Mouse (Mus musculus) embryonic facial prominence, embryonic 14.5 days (tissue): ENCODE data around the gene Hoxb9. TPM values are rescaled to one million over a fixed set of nuclear protein-coding genes. Genes with fewer than 3 reads are reported as not detected.

Experiments used
- ATAC-seq: fragments of 200-750 bp; cut with Nextera tagmentation; 2 replicates; pipeline ENCODE4 v1.8.0; 2017; ENCODE audit warnings: low read depth, moderate number of reproducible peaks, moderate TSS enrichment
- DNase-seq: peaks from one replicate; pipeline ENCODE4 v3.0.0-alpha.2; 2015; ENCODE audit warnings: low spot score
- H3K27ac ChIP-seq: fragments of 300-500 bp; sonication (generic); replicated peaks from 2 replicates; pipeline ENCODE4 v1.5.1; 2014; ENCODE audit warnings: low read depth, mild to moderate bottlenecking, low read length, moderate library complexity
- H3K27me3 ChIP-seq: fragments of 300-500 bp; sonication (generic); replicated peaks from 2 replicates; pipeline ENCODE4 v1.6.1; 2014; ENCODE audit warnings: low read length; ENCODE audit not compliant: control insufficient read depth, insufficient read depth
- H3K36me3 ChIP-seq: fragments of 300-500 bp; sonication (generic); 2 replicates; pipeline ENCODE4 v1.6.1; 2014; ENCODE audit warnings: low read length, mixed read lengths; ENCODE audit not compliant: control insufficient read depth, insufficient read depth
- H3K4me1 ChIP-seq: fragments of 300-500 bp; sonication (generic); 2 replicates; pipeline ENCODE4 v1.6.1; 2014; ENCODE audit warnings: antibody characterized with exemption, low read length; ENCODE audit not compliant: control insufficient read depth, insufficient read depth
- H3K4me2 ChIP-seq: fragments of 300-500 bp; sonication (generic); 2 replicates; pipeline ENCODE4 v1.6.1; 2014; ENCODE audit warnings: low read depth, mild to moderate bottlenecking, low read length, moderate library complexity, mixed read lengths
- H3K4me3 ChIP-seq: fragments of 300-500 bp; sonication (generic); 2 replicates; pipeline ENCODE4 v1.5.1; 2014; ENCODE audit warnings: low read depth, mild to moderate bottlenecking, low read length
- H3K9ac ChIP-seq: fragments of 300-500 bp; sonication (generic); 2 replicates; pipeline ENCODE4 v1.6.1; 2014; ENCODE audit warnings: low read depth, mild to moderate bottlenecking, low read length, moderate library complexity, mixed read lengths
- H3K9me3 ChIP-seq: fragments of 300-500 bp; sonication (generic); 2 replicates; pipeline ENCODE4 v1.6.1; 2016; ENCODE audit warnings: low read length; ENCODE audit not compliant: control insufficient read depth
- WGBS: fragments of 180-500 bp; shearing (Covaris S2); extraction: QIAGEN DNeasy Blood & Tissue Kit; methylation state at CpG from one replicate; pipeline ENCODE4 v1.1.7; 2014; 5-methylcytosine and 5-hydroxymethylcytosine counted together
- polyA plus RNA-seq: library from polyadenylated mRNA; unstranded; fragments of >200 nt; fragmentation: Nextera tagmentation; extraction: Ambion mirVana; gene quantifications from 2 replicates; pipeline ENCODE4 v1.2.1, GENCODE M21; 2014

The Hoxb9 gene
- polyA plus RNA-seq, 1 experiment from 2014 or later, result 0.10 TPM

DNA sequence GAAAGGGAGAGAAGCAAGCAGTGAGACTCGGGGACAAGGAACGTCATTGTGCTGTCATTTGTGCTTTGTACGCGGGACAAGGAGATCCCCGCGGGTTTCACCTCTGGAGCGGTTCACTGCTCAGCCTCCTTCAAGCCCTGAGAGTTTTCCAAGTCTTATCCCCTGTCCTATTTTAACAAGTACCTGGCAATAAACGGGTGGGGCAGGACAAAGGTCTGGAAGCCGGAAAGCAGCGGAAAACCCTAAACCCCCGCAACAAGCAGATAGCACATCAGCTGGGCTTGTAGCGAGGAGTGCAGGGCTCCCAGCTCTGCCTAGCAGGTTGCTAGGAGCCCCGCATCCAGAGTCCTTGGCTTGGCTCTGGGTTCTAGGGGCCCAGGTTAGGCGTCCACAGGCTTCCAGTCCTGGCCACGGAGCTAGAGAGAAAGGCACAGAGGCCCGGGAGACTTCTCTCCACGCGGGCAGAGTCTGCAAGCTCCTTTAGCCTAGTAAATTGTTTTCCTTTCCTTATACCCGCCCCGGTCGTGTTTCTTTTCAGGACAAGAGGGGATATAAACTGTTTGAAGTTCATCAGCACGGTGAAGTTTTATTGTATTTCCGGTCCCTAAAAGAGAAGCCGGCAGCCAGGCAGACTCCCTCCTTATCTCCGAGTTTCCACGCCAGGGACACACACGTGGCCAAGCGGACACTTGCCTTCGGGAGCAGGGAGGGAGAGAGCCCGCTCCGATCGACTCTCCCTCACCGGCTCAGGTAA, 7.4 kb upstream of the Hoxb9 start:
- Histone ChIP-seq H3K27me3 (peaks cover 99% of the 10 kb centered on the region), H3K4me1 (no peaks in the 10 kb centered on the region), H3K36me3 (no peaks in the 10 kb centered on the region), H3K9ac (no peak overlapping the region), H3K27ac (no peak overlapping the region), H3K4me2 (no peak overlapping the region), H3K9me3 (no peaks in the 10 kb centered on the region), H3K4me3 (no peak overlapping the region)
- ATAC-seq (no peak), DNase-seq (no peak)
- WGBS, result 1% methylated on average over 33 of the region's 33 CpGs

DNA sequence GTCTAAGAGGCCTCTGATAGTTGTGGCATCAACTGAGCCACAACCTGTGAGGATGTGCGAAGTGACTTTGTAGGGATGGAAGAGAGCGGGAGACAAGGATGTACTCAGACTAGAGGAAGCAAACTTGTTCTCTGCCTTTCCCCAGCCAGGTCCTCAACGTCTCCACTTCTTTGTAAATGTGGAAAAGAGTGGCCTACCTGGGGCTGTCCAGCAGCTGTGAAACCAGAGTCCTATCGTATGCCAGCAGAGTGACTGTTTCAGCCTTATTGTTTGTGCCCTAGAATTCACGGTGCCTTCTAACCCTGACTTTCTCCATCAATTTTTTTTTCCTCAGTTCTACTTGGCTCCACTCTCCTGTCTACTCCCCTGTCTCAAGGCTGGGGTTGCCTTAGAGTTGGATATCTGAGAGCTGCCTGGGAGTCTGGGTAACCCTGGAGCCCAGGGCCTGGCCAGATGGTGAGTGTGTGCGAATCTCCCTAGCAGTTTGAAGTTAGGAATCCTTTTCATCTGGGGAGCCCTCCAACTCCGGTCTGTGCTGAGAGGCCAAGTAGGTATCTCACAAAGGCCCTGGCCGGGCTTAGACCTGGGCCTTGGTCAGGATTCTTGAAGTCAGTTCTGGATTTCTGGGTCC, 6.8 kb upstream of the Hoxb9 start:
- DNase-seq, result no peak
- no peak overlapping the region for H3K4me3 ChIP-seq
- WGBS, result 3% methylated on average over 8 of the region's 8 CpGs

DNA sequence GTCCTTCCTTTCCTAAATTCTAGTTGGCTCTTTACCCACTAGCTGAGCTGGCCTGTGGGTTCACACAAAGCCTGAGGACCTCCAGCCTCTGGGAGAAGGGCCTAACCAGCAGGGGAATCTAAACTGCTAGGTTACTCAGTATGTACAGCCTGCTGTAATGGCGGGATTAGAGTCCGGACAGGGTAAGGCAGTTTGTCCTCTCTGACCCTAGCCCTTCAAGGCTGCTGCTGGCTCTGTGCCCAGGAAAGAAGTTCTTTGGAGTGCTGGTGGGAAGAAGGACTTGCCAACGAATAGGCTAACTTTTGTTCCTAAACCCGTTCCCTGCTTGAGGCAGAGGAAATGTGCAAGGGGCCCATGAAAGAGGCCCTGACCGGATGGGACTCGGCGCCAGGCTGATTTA, 5.3 kb upstream of the Hoxb9 start:
- WGBS, result 0% methylated on average over 7 of the region's 7 CpGs

More for the DNA sequence above, 6.8 kb upstream of the Hoxb9 start:
- Histone ChIP-seq H3K27ac (no peak overlapping the region), H3K4me1 (no peaks in the 10 kb centered on the region), H3K9ac (no peak overlapping the region), H3K4me2 (no peak overlapping the region), H3K27me3 (peaks cover 99% of the 10 kb centered on the region), H3K9me3 (no peaks in the 10 kb centered on the region), H3K36me3 (no peaks in the 10 kb centered on the region)
- ATAC-seq, result no peak

DNA sequence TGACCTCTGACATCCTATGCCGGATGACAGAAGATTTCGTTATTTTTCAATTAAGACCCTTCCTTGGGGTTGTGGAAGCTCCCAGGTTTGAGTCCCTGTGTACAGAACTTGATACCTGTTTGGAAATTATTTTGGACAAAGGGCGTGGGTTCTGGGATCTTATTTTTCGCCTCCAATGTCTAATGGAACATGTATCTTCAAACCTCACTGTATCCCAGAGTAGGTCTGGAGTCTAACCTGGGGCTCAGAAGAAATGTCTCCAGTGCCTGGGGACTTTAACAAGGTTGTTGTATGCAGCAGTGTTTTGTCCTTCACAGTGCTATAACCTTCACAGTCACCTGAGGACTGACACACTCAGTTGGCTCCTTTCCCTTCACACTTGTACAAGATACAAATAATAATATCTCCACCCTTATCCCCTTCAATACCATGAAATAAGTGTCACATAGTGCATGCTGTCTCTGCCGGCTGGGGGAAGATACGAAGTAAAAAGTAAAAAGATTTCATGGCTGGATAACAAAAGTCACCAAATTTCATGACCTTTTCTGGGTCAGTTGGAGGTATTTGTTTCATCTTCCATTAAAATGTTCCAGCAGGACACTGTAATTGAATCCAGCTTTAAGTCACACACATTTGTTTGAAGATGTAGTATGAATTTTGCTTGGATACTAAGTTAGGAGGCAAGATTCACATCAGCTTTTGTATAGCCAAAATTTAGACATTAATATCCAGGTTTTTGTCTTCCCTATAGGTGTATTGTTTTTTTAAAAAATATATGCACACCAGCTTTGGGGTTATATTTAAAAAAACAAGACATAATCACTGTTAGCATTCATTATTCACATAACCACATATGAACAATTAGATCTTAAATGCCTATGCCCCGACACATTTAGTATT, 4.0 kb upstream of the Hoxb9 start:
- Histone ChIP-seq H3K4me2 (no peak overlapping the region), H3K36me3 (no peaks in the 10 kb centered on the region), H3K27ac (no peak overlapping the region), H3K4me1 (no peaks in the 10 kb centered on the region), H3K9ac (no peak overlapping the region), H3K4me3 (no peak overlapping the region), H3K9me3 (no peaks in the 10 kb centered on the region), H3K27me3 (peaks cover 99% of the 10 kb centered on the region)
- WGBS, result 12% methylated on average over 7 of the region's 7 CpGs
- no peak for DNase-seq
- ATAC-seq, result no peak

More for the DNA sequence above, 5.3 kb upstream of the Hoxb9 start:
- H3K4me3 ChIP-seq, result no peak overlapping the region
- DNase-seq, result peak; percentile 13
- no peak for ATAC-seq
- no peak overlapping the region for H3K27ac ChIP-seq
- H3K27me3 ChIP-seq, result peaks cover 99% of the 10 kb centered on the region
- no peak overlapping the region for H3K9ac ChIP-seq
- H3K36me3 ChIP-seq, result no peaks in the 10 kb centered on the region
- H3K9me3 ChIP-seq, result no peaks in the 10 kb centered on the region
- H3K4me1 ChIP-seq, result no peaks in the 10 kb centered on the region
- H3K4me2 ChIP-seq, result no peak overlapping the region

DNA sequence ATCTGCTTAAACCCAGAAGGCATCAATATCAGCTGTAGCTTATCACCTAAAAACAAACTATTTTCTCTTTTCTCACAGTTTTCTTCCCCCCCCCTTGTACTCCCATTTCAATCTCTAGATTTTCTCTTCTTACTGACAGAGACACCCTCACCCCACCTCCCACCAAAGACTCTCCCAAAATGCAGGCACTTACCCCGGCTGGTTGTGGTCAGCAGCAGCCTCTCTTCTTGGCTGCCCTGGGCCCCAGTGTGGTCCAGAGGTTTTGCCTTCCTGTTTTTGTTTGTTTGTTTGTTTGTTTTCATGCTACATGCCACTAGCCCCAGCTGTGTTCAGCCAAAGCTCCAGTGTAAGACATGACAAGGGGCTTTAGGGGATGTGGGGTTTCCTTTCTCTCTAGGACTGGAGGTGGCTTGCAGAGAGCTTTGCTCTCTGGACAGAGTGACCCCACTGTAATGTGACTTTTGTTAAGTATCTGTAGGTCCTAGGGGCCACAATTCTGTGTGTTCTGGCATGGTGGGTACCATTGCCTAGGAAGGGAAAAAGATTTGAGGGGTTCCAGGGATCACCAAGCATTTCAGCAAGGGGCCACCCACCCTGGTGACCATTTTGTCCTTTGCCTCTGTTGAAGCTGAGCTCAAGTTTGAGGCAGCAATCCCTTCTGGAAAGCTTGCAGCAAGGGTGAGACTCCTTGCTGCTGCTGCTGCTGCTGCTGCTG, 3.1 kb upstream of the Hoxb9 start:
- H3K9ac ChIP-seq, result no peak overlapping the region
- DNase-seq (no peak), ATAC-seq (no peak)
- H3K36me3 ChIP-seq, result no peaks in the 10 kb centered on the region
- no peaks in the 10 kb centered on the region for H3K9me3 ChIP-seq
- no peaks in the 10 kb centered on the region for H3K4me1 ChIP-seq
- no peak overlapping the region for H3K27ac ChIP-seq
- H3K4me3 ChIP-seq, result no peak overlapping the region
- WGBS, result 4% methylated on average over 1 of the region's 1 CpGs
- H3K27me3 ChIP-seq, result peaks cover 99% of the 10 kb centered on the region
- no peak overlapping the region for H3K4me2 ChIP-seq

DNA sequence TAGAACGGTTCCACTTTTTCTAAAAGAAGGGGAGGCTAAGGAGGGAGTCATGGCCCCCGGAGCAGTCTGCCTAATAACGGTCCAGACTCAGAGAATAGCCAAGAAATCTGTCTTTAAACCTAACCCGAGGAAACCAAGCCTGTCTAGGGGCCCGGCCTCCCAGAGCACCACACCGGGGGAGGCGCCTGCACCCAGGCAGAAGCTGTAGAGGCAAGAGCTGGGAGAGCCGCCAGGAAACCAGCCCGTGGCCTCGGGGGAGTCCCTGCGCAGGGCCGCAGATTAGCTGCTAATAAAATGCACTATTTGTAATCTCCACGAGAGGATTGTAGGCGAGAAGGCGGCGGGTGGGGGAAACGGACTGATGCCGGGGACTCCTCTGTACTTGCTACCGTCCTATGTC, 1.4 kb upstream of the Hoxb9 start:
- ATAC-seq (no peak), DNase-seq (no peak)
- Histone ChIP-seq H3K4me1 (no peaks in the 10 kb centered on the region), H3K27me3 (peaks cover 99% of the 10 kb centered on the region), H3K36me3 (no peaks in the 10 kb centered on the region), H3K4me2 (no peak overlapping the region), H3K4me3 (no peak overlapping the region), H3K9me3 (no peaks in the 10 kb centered on the region), H3K9ac (no peak overlapping the region), H3K27ac (no peak overlapping the region)
- WGBS, result under 1% methylated on average over 19 of the region's 19 CpGs

DNA sequence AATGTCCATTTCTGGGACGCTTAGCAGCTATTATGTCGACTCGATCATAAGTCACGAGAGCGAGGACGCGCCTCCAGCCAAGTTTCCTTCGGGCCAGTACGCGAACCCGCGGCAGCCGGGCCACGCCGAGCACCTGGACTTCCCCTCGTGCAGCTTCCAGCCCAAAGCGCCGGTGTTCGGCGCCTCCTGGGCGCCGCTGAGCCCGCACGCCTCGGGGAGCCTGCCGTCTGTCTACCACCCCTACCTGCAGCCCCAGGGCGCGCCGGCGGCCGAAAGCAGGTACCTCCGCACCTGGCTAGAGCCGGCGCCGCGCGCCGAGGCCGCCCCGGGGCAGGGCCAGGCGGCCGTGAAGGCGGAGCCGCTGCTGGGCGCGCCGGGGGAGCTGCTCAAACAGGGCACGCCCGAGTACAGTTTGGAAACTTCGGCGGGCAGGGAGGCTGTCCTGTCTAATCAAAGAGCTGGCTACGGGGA, 319 bp downstream of the Hoxb9 start:
- under 1% methylated on average over 31 of the region's 52 CpGs for WGBS

More for the DNA sequence above, 319 bp downstream of the Hoxb9 start:
- Histone ChIP-seq H3K36me3 (no peaks in the 10 kb centered on the region), H3K27me3 (peaks cover 99% of the 10 kb centered on the region), H3K9ac (no peak overlapping the region), H3K9me3 (no peaks in the 10 kb centered on the region), H3K4me3 (peak overlapping the region; percentile 21), H3K27ac (no peak overlapping the region), H3K4me2 (peak overlapping the region; percentile 18; the same call in 1 of the 2 replicates), H3K4me1 (no peaks in the 10 kb centered on the region)
- ATAC-seq (no peak), DNase-seq (no peak)
